Mouse (Mus musculus) olfactory bulb, adult 2 months (tissue): Measurements from ENCODE around the gene Trim72.

Experiments
- CTCF ChIP-seq: fragments of 200-500 bp; IDR thresholded peaks from 2 replicates; pipeline ENCODE4 v1.5.1; 2012; ENCODE audit warnings: low read depth, mild to moderate bottlenecking, low read length, moderate library complexity; ENCODE audit not compliant: insufficient read depth
- POLR2A ChIP-seq: fragments of 200-500 bp; IDR thresholded peaks from 2 replicates; pipeline ENCODE4 v1.6.1; 2012; ENCODE audit warnings: mild to moderate bottlenecking, low read depth, low read length, moderate library complexity; ENCODE audit not compliant: insufficient read depth

- TF ChIP-seq POLR2A (no peak), CTCF (no peak)
Observed at GRCm38 (mm10) chr7:128012136-128012780, 8.5 kb downstream of the Trim72 start.
